Mouse (Mus musculus): ENCODE results near the gene Mesp1.

The Mesp1 gene

GRCm38 (mm10) chr7:79793688-79794087 is at the start of gene Mesp1:
TSS of gene Mesp1 (minus strand) at chr7:79793788.
- no peak for DNase-seq (ENCODE audit: low read depth)

GRCm38 (mm10) chr7:79842163-79842562 is 48.6 kb upstream of the Mesp1 start:
- no peak for DNase-seq (ENCODE audit: low read depth)

- DNase-seq (ENCODE audit: low read depth): no peak
Observed at GRCm38 (mm10) chr7:79837247-79837646, 43.7 kb upstream of the Mesp1 start.

- no peak for DNase-seq (ENCODE audit: low read depth)
Observed at GRCm38 (mm10) chr7:79835196-79835595, 41.6 kb upstream of the Mesp1 start.

- DNase-seq (ENCODE audit: low read depth): no peak
Observed at GRCm38 (mm10) chr7:79832980-79833379, 39.4 kb upstream of the Mesp1 start.

- no peak for DNase-seq (ENCODE audit: low read depth)
Observed at GRCm38 (mm10) chr7:79831585-79831984, 38.0 kb upstream of the Mesp1 start.

- DNase-seq (ENCODE audit: low read depth): no peak
Observed at GRCm38 (mm10) chr7:79831145-79831544, 37.6 kb upstream of the Mesp1 start.

GRCm38 (mm10) chr7:79828341-79828740 is 34.8 kb upstream of the Mesp1 start:
- DNase-seq (ENCODE audit: low read depth): no peak

- no peak for DNase-seq (ENCODE audit: low read depth)
Observed at GRCm38 (mm10) chr7:79822092-79822695, 28.6 kb upstream of the Mesp1 start.

GRCm38 (mm10) chr7:79819996-79820395 is 26.4 kb upstream of the Mesp1 start:
- DNase-seq (ENCODE audit: low read depth): no peak

GRCm38 (mm10) chr7:79819515-79819914 is 25.9 kb upstream of the Mesp1 start:
- no peak for DNase-seq (ENCODE audit: low read depth)

- no peak for DNase-seq (ENCODE audit: low read depth)
Observed at GRCm38 (mm10) chr7:79818321-79818720, 24.7 kb upstream of the Mesp1 start.

GRCm38 (mm10) chr7:79813409-79813808 is 19.8 kb upstream of the Mesp1 start:
- no peak for DNase-seq (ENCODE audit: low read depth)

GRCm38 (mm10) chr7:79810611-79811506 is 17.3 kb upstream of the Mesp1 start, which contains the start of gene Mesp2:
TSS of gene Mesp2 (plus strand) at chr7:79810727.
- DNase-seq (ENCODE audit: low read depth): peak; percentile 52

- DNase-seq (ENCODE audit: low read depth): no peak
Observed at GRCm38 (mm10) chr7:79808561-79808960, 15.0 kb upstream of the Mesp1 start.

GRCm38 (mm10) chr7:79803887-79804286 is 10.3 kb upstream of the Mesp1 start:
- DNase-seq (ENCODE audit: low read depth): no peak

- no peak for DNase-seq (ENCODE audit: low read depth)
Observed at GRCm38 (mm10) chr7:79802037-79802436, 8.4 kb upstream of the Mesp1 start.

GRCm38 (mm10) chr7:79801391-79801790 is 7.8 kb upstream of the Mesp1 start:
- no peak for DNase-seq (ENCODE audit: low read depth)

- no peak for DNase-seq (ENCODE audit: low read depth)
Observed at GRCm38 (mm10) chr7:79800336-79800735, 6.7 kb upstream of the Mesp1 start.

- DNase-seq (ENCODE audit: low read depth): no peak
Observed at GRCm38 (mm10) chr7:79799506-79799905, 5.9 kb upstream of the Mesp1 start.

GRCm38 (mm10) chr7:79799048-79799447 is 5.5 kb upstream of the Mesp1 start:
- peak; percentile 50 for DNase-seq (ENCODE audit: low read depth)

- DNase-seq (ENCODE audit: low read depth): no peak
Observed at GRCm38 (mm10) chr7:79798606-79799005, 5.0 kb upstream of the Mesp1 start.

All from c-Kit-positive CD71-negative TER-119-negative erythroid progenitor cells, embryonic 14.5 days (primary cell).